Mouse (Mus musculus) heart, embryonic 16.5 days (tissue): ENCODE measurements around the gene Cerk. TPM values are rescaled to one million over a fixed set of nuclear protein-coding genes. Genes with fewer than 3 reads are reported as not detected.
"Not testable (repeated sequence)": the region's sequence is repeated elsewhere in the genome, so short reads cannot be mapped to it uniquely, and the experiment has no call there.

Experiments
- ATAC-seq: fragments of 200-750 bp; cut with Nextera tagmentation; replicated peaks from 2 replicates; pipeline ENCODE4 v1.8.0; 2017; ENCODE audit warnings: moderate number of reproducible peaks; ENCODE audit not compliant: insufficient read depth, low FRiP score; ENCODE audit errors: extremely low read depth
- H3K27ac ChIP-seq: fragments of 300-500 bp; sonication (generic); 2 replicates; pipeline ENCODE4 v1.5.1; 2014; ENCODE audit warnings: mild to moderate bottlenecking, low read length, control low read depth, moderate library complexity
- H3K27me3 ChIP-seq: fragments of 300-500 bp; sonication (generic); 2 replicates; pipeline ENCODE4 v1.6.1; 2014; ENCODE audit warnings: low read length, mixed read lengths; ENCODE audit not compliant: control insufficient read depth, insufficient read depth
- H3K36me3 ChIP-seq: fragments of 300-500 bp; sonication (generic); 2 replicates; pipeline ENCODE4 v1.6.1; 2014; ENCODE audit not compliant: control insufficient read depth, insufficient read depth
- H3K4me1 ChIP-seq: fragments of 300-500 bp; sonication (generic); 2 replicates; pipeline ENCODE4 v1.6.1; 2014; ENCODE audit warnings: low read length, mixed read lengths; ENCODE audit not compliant: control insufficient read depth, insufficient read depth
- H3K4me2 ChIP-seq: fragments of 300-500 bp; sonication (generic); 2 replicates; pipeline ENCODE4 v1.6.1; 2014; ENCODE audit warnings: low read depth, mild to moderate bottlenecking, control low read depth, low read length
- H3K4me3 ChIP-seq: fragments of 300-500 bp; sonication (generic); 2 replicates; pipeline ENCODE4 v1.5.1; 2014; ENCODE audit warnings: mild to moderate bottlenecking, control low read depth, low read length
- H3K9ac ChIP-seq: fragments of 300-500 bp; sonication (generic); 2 replicates; pipeline ENCODE4 v1.6.1; 2014; ENCODE audit warnings: low read length, control low read depth
- H3K9me3 ChIP-seq: fragments of 300-500 bp; sonication (generic); replicated peaks from 2 replicates; pipeline ENCODE4 v1.6.1; 2016; ENCODE audit warnings: low read length; ENCODE audit not compliant: control insufficient read depth
- WGBS: fragments of 180-500 bp; shearing (Covaris S2); extraction: QIAGEN DNeasy Blood & Tissue Kit; methylation state at CpG from one replicate; pipeline ENCODE4 v1.1.7; 2014; 5-methylcytosine and 5-hydroxymethylcytosine counted together
- polyA plus RNA-seq: library from polyadenylated mRNA; unstranded; fragments of >200 nt; fragmentation: Nextera tagmentation; extraction: Ambion mirVana; gene quantifications from 2 replicates; pipeline ENCODE4 v1.2.1, GENCODE M21; 2015

The Cerk gene
- polyA plus RNA-seq, 1 experiment from 2014 or later: 18.7 TPM

GRCm38 (mm10) chr15:86097871-86098270, 88.1 kb downstream of the Cerk start:
- 72% methylated on average over 2 of the region's 2 CpGs for WGBS

GRCm38 (mm10) chr15:86096604-86097020, 89.3 kb downstream of the Cerk start:
- WGBS: 89% methylated on average over 5 of the region's 5 CpGs
- H3K27me3 ChIP-seq, H3K9ac ChIP-seq, H3K4me2 ChIP-seq, H3K9me3 ChIP-seq, ATAC-seq, H3K4me3 ChIP-seq, H3K27ac ChIP-seq: not testable (repeated sequence)
- peaks cover 22% of the 10 kb centered on the region for H3K4me1 ChIP-seq
- peaks cover 12% of the 10 kb centered on the region for H3K36me3 ChIP-seq

More at GRCm38 (mm10) chr15:86097871-86098270, 88.1 kb downstream of the Cerk start:
- no peak for ATAC-seq
- Histone ChIP-seq H3K9ac (no peak overlapping the region), H3K4me2 (no peak overlapping the region), H3K27ac (no peak overlapping the region), H3K36me3 (peaks cover 11% of the 10 kb centered on the region), H3K4me1 (peaks cover 14% of the 10 kb centered on the region), H3K27me3 (no peaks in the 10 kb centered on the region), H3K9me3 (no peaks in the 10 kb centered on the region), H3K4me3 (no peak overlapping the region)

- H3K36me3 ChIP-seq: peaks cover 8% of the 10 kb centered on the region
- H3K4me1 ChIP-seq: peaks cover 22% of the 10 kb centered on the region
- no peak overlapping the region for H3K4me2 ChIP-seq
- no peak overlapping the region for H3K4me3 ChIP-seq
- no peaks in the 10 kb centered on the region for H3K9me3 ChIP-seq
- H3K27me3 ChIP-seq: no peaks in the 10 kb centered on the region
- H3K9ac ChIP-seq: no peak overlapping the region
- no peak overlapping the region for H3K27ac ChIP-seq
- WGBS: 83% methylated on average over 17 of the region's 17 CpGs
- ATAC-seq: no peak
Observed at GRCm38 (mm10) chr15:86095722-86096603, 90.0 kb downstream of the Cerk start.

- Histone ChIP-seq H3K4me2 (no peak overlapping the region), H3K4me3 (no peak overlapping the region), H3K4me1 (peaks cover 34% of the 10 kb centered on the region), H3K27ac (peak overlapping the region; percentile 18; the same call in 1 of the 2 replicates), H3K36me3 (peaks cover 8% of the 10 kb centered on the region), H3K9ac (no peak overlapping the region), H3K9me3 (no peaks in the 10 kb centered on the region), H3K27me3 (no peaks in the 10 kb centered on the region)
- no peak for ATAC-seq
- 64% methylated on average over 10 of the region's 10 CpGs for WGBS
Observed at GRCm38 (mm10) chr15:86094324-86095121, 91.4 kb downstream of the Cerk start.

- no peaks in the 10 kb centered on the region for H3K27me3 ChIP-seq
- H3K4me1 ChIP-seq: peaks cover 45% of the 10 kb centered on the region
- H3K9me3 ChIP-seq: no peaks in the 10 kb centered on the region
- no peak overlapping the region for H3K4me2 ChIP-seq
- no peak overlapping the region for H3K9ac ChIP-seq
- no peak for ATAC-seq
- H3K36me3 ChIP-seq: peaks cover 8% of the 10 kb centered on the region
- 74% methylated on average over 1 of the region's 1 CpGs for WGBS
- H3K4me3 ChIP-seq: no peak overlapping the region
- peak overlapping the region; percentile 14; the same call in 1 of the 2 replicates for H3K27ac ChIP-seq
Observed at GRCm38 (mm10) chr15:86093236-86093635, 92.7 kb downstream of the Cerk start.

GRCm38 (mm10) chr15:86091998-86092670, 93.8 kb downstream of the Cerk start:
- Histone ChIP-seq H3K9ac (0 out of 2 replicates have a peak overlapping the region, but pooled peaks have one; percentile 25), H3K9me3 (no peaks in the 10 kb centered on the region), H3K27me3 (no peaks in the 10 kb centered on the region), H3K4me3 (no peak overlapping the region), H3K36me3 (peaks cover 8% of the 10 kb centered on the region), H3K27ac (peak overlapping the region; percentile 39; the same call in 1 of the 2 replicates), H3K4me2 (no peak overlapping the region), H3K4me1 (peaks cover 54% of the 10 kb centered on the region)
- 77% methylated on average over 12 of the region's 12 CpGs for WGBS
- no peak for ATAC-seq

- no peak for ATAC-seq
- Histone ChIP-seq H3K4me2 (no peak overlapping the region), H3K4me1 (peaks cover 61% of the 10 kb centered on the region), H3K9me3 (no peaks in the 10 kb centered on the region), H3K36me3 (peaks cover 7% of the 10 kb centered on the region), H3K9ac (0 out of 2 replicates have a peak overlapping the region, but pooled peaks have one; percentile 25), H3K4me3 (no peak overlapping the region), H3K27me3 (no peaks in the 10 kb centered on the region), H3K27ac (peak overlapping the region; percentile 39; the same call in 1 of the 2 replicates)
- WGBS: 93% methylated on average over 23 of the region's 23 CpGs
Observed at GRCm38 (mm10) chr15:86091201-86091997, 94.5 kb downstream of the Cerk start.

GRCm38 (mm10) chr15:86090578-86090977, 95.4 kb downstream of the Cerk start:
- Histone ChIP-seq H3K9ac (peak overlapping the region; percentile 43), H3K9me3 (no peaks in the 10 kb centered on the region), H3K4me3 (no peak overlapping the region), H3K27ac (peak overlapping the region; percentile 25), H3K27me3 (no peaks in the 10 kb centered on the region), H3K4me1 (peaks cover 70% of the 10 kb centered on the region), H3K36me3 (peaks cover 5% of the 10 kb centered on the region; the same call in 1 of the 2 replicates), H3K4me2 (no peak overlapping the region)
- ATAC-seq: no peak
- 72% methylated on average over 8 of the region's 8 CpGs for WGBS
